Mouse (Mus musculus) splenic B cell, adult 2 months (primary cell): ENCODE measurements around the gene Fam114a1.

ENCODE experiments used
- DNase-seq: peaks from one replicate; pipeline ENCODE4 v3.0.0-alpha.2; 2011; ENCODE audit warnings: low read depth, low spot score
- H3K27me3 ChIP-seq: 2 replicates; pipeline ENCODE4 v1.6.1; 2012; ENCODE audit warnings: mild to moderate bottlenecking, low read length, moderate library complexity, mixed read lengths; ENCODE audit not compliant: control insufficient read depth, poor library complexity, insufficient read depth, severe bottlenecking
- H3K36me3 ChIP-seq: 2 replicates; pipeline ENCODE4 v1.6.1; 2012; ENCODE audit warnings: mild to moderate bottlenecking, low read length, moderate library complexity, mixed read lengths; ENCODE audit not compliant: control insufficient read depth, poor library complexity, insufficient read depth, severe bottlenecking

Fam114a1 gene

DNA sequence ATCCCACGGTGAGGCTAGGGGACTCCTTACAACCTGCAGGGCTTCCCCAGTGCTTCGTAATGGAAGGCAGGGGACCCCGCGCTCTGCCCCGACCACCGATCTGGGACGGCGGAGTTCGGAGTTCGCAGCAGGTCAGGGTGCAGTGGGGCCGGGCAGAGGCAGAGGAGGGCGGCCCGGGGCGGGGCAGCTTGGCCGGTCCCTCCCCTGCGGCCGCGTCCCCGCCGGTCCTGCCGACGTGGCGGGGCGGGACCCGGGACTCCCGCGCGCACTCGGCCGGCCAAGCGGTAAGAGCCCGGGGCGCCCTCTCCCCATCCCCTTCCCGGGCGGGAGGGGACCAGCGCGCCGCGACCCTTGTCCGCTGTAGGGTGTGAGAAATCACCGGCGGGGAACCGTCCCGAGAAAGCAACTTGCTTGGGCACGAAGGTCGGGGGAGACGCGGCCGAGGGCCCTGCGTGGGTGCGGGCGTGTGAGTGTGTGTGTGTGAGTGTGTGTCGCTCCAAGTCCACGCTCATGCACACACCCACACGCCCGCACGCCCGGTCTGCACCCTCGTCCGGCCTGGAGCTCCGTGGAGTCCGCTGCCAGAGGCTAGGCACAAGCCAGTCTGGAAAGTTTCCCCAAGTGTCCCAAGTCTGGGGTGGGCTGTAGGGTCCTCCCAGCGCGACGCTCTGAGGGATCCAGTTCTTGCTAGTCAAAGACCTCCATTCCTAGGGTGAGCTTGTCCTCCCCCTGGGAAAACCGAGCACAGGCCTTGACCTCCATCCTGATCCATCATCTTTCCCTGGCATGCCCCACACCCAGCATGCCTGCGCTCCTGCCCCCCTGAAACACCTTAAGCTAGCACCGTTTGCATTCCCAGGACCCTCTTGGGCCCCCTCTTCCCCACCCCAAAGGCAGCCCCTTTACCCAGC is at the start of gene Fam114a1:
Gene Fam114a1, plus strand, starts transcription at position 211 of the 911 bp plus-strand sequence.
- Histone ChIP-seq H3K36me3 (no peaks in the 10 kb centered on the region), H3K27me3 (no peaks in the 10 kb centered on the region)
- peak; percentile 58 for DNase-seq

DNA sequence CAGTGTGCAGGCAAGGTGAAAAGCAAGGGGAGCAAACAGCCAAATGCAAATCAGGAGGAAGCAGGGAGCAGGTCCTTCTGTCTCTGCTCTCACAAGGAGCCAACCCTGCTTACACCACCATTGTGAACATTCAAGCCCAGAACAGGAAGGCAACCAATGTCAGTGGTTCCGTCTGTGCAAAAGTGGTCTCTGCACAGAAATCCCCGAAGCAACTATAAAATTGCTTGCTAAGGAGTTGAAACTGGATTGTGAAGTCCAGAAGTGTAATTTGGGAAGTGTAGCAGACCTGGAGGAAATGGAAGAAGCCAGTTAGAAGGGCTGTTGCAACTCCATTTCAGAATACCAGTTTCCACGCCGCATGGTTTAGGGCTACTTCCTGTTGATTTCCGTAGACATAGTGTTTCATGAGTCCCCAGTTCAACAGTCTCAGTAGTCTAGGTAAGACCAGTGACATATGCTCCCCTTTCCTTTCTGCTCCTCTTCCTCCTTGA is 46.9 kb upstream of the Fam114a1 start:
- H3K36me3 ChIP-seq, result peaks cover 9% of the 10 kb centered on the region; the same call in 1 of the 2 replicates
- no peaks in the 10 kb centered on the region for H3K27me3 ChIP-seq
- peak; percentile 68 for DNase-seq

DNA sequence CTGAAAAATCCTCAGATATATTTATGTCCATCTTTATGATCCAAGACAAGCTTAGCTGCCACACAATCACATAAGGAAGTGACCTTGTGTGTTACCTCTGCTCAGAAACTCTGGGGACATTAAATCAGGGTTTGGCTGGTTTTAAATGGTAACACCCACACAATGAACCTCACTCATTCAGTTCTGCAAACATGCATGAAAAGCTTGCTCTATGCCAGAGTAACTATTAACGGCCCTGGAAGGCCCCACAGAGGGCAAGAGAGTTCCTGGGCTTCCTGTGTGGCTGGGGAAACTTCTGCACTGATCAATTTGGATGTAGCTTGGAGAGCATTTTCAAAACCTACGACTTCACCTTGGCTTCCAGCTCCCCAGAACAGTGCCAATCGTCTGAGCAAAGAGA is 37.7 kb upstream of the Fam114a1 start:
- DNase-seq, result peak; percentile 29
- Histone ChIP-seq H3K36me3 (peaks cover 3% of the 10 kb centered on the region), H3K27me3 (no peaks in the 10 kb centered on the region)

DNA sequence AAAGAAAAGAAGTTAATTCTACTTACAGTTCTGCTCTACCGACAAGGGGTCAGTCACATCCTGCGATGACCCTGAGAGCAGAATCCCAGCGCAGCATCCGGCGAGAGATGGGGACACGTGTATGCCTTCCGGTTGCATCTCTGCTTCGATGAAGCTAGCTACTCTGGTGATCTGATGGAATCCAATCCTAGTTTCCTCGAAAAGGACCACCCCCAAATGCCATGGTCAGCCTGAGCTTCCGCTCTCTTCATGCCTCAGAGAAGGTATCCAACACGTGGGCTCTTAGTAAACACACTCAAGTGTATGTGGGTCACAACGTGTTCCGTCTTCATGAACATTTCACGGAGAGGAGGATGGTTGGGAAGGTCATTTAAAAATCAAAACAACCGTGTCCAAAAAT is 37.1 kb upstream of the Fam114a1 start:
- DNase-seq, result peak; percentile 16
- no peaks in the 10 kb centered on the region for H3K27me3 ChIP-seq
- peaks cover 3% of the 10 kb centered on the region for H3K36me3 ChIP-seq

DNA sequence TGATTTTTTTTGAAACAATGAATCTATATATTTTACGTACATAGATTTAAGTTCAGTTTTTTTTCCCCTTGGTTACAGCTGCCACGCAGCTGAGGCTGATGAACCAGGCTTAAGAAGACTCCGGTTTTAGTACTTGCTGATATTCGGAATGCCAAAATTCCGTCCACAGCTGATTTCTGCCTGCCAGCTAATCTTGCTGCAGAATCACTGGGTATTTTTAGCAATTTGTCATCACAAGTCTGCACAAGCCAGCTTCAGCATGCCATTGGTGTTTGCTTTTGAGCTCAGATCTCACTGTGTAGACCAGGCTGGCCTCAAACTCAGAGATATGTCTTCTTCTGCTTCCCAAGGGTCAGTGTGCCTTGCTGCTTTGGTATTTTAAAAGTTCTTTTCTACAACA is 18.4 kb upstream of the Fam114a1 start:
- H3K36me3 ChIP-seq, result no peaks in the 10 kb centered on the region
- no peak for DNase-seq
- H3K27me3 ChIP-seq, result no peaks in the 10 kb centered on the region

DNA sequence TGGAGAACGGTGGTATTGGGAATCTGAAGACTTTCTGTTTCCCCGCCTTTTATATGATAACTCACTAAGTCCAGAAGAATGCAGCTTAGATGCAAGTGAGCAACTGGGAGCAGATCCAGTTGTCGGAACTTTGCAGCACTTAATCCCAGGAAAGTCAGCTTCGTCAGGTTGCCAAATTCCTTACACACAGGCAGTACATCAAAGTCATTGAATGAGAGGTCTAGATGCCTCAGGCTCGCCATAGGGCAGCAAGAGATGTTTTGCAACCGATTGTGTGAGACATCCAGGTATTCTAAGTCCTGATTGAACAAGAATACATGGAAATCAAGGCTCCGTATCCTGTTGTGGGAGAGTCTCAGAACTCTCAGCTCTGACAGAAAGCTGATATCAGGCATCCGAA is 14.9 kb upstream of the Fam114a1 start:
- H3K36me3 ChIP-seq, result no peaks in the 10 kb centered on the region
- H3K27me3 ChIP-seq, result no peaks in the 10 kb centered on the region

DNA sequence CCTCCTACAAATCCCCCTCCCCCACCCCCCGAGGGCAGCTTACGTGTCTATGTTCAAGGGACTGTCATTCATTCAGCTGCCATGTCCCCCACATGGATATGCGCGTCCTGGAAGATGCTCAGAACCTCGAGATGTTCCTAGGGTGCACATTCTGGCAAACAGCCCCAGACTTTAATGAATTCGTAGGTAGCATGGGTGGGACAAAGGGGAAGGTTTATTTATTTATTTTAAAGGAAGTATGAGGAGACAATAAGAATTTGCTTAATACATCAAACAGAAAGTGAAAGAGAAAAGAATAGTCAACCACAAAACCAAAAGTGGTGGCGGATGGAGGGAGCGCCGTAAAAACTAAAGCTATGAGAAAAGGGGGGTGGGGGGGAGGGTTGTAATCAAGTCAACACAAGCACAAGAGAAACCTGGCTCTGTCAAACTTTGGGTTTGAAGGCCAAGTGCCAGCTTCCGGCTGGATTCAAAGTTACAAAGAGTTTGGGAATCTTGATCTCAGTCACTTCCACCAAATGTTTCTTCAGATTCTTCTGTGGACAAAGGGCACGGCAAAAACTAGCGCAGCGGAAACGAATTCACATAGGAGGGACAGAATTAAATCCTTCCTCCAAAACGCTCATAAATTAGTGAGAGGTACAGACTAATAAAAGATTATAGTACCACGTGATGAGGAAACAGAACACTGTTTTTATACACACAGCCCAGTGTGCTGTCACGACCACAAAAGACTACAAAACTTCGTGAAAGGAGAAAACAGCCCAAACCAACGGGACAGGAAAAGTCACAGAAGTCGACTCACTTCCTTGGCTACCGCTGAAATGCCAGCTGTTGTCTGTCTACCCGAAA is 10.7 kb upstream of the Fam114a1 start:
- peak; percentile 75 for DNase-seq
- H3K27me3 ChIP-seq, result no peaks in the 10 kb centered on the region
- no peaks in the 10 kb centered on the region for H3K36me3 ChIP-seq

More for the DNA sequence above, 14.9 kb upstream of the Fam114a1 start:
- DNase-seq, result no peak

DNA sequence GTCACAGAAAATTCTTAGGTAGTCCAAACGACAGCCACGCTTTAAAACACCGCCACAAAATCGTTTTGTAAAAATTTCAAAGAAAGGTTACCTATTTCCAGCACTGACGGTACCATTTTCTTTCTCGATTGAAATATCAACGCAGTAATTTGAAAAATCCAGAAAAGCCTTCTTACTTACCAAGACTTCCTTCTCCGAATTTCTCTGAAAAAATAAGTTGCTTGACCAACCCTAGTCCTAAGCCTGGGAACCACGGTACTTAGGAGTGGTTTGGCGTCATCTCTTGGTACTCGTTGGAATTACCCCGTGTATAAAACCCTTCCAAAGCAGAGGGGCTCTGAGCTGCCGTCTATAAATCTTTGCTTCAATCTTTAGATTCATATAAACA is 10.0 kb upstream of the Fam114a1 start, which contains the start of gene Tlr6:
Gene Tlr6, minus strand, starts transcription at position 255 of the 388 bp plus-strand sequence.
- no peaks in the 10 kb centered on the region for H3K36me3 ChIP-seq
- DNase-seq, result peak; percentile 63
- H3K27me3 ChIP-seq, result no peaks in the 10 kb centered on the region

DNA sequence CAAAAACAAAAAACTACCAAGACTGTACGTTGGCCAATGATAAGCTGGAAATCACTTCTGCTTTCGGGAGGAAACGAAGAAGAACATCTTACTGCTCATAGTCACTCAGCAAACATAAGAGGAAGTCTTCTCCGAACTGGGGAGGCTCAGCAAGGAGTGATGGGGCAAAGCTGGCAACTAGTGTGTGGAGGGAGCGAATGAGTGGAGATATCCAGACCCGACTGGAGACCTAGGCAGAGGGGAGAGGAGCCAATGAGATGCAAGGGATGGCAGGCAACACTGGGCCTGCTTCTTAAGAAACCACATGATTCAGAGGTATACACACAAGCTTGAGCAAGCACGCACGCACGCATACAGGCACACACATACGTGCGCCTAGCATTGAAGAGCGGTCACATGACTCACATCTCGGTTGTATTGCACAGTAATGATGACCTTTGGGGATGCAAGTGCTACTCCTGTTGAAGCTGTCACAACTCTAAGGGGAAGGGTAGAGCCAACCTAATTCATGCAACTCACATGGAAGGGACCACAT is 8.9 kb upstream of the Fam114a1 start:
- peak; percentile 89 for DNase-seq
- H3K36me3 ChIP-seq, result no peaks in the 10 kb centered on the region

DNA sequence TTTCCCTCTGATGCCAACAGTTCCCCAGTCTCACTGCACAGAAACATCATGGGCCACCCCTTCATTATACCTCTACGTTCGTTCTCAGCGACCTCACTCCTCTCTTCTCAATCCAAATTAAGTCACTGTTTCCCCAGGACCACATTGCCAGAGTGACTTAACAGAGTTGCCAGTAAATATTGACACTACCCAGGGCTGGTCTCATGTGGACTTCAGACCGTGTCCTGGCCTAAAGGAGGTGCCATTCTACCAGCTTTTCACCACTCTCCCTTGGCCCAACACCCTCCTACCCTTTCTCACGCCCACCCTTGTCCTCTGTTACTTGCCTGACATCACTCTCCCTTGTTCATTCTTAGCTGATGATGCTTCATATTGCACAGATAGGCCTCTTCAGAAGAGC is 6.6 kb upstream of the Fam114a1 start:
- Histone ChIP-seq H3K36me3 (no peaks in the 10 kb centered on the region), H3K27me3 (no peaks in the 10 kb centered on the region)
- no peak for DNase-seq

More for the DNA sequence above, 8.9 kb upstream of the Fam114a1 start:
- H3K27me3 ChIP-seq, result no peaks in the 10 kb centered on the region

DNA sequence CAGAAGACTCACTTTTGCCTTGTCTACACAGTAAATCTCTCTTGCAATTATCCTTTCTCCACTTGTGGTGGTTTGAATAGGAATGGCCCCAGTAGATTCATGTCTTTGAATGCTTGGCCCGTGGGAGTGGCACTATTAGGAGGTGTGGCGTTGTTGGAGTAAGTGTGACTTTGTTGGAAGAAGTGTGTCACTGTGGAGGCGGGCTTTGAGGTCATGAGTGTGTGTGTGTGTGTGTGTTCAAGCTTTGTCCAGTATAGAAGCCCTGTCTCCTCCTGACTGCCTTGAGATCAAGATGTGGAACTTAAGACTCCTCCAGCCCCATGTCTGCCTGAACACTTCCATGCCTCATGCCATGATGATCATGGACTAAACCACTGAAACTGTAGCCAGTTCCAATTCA is 6.1 kb upstream of the Fam114a1 start:
- H3K27me3 ChIP-seq, result no peaks in the 10 kb centered on the region
- no peaks in the 10 kb centered on the region for H3K36me3 ChIP-seq
- no peak for DNase-seq

DNA sequence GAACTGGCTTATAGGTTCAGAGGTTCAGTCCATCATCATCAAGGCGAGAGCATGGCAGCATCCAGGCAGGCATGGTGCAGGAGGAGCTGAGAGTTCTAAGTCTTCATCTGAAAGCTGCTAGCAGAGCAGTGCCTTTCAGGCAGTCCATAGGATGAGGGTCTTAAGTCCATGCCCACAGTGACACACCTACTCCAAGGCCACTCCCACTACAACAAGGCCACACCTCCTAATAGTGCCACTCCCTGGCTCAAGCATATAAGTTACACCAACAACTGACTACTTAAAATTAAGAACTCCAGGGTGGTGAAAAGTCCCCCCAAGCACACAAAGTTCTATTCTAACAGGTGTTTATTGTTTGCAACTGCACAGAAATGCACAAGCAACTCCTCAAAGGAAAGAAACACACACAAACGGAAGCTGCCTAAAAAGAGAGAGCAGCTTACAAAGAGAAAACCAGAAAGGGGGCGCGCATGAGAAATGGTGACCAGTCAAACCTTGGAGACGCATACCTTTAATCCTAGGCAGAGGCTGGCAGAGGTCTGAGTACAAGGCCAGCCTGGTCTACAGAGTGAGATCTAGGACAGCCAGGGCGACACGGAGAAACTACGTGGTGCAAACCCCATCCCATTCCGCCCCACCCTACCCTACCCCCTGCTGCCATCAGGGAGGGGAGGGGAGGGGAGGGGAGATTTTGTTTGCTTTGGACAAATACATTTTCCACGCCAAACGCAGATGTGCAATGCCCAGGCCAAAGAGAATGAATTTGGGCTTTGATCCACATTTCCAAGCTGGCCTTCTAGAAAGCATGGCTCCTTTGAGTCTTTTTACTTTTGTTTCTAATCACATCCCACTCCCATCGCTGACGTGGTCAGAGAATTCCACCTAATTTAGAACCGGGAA is 660 bp upstream of the Fam114a1 start:
- Histone ChIP-seq H3K27me3 (no peaks in the 10 kb centered on the region), H3K36me3 (no peaks in the 10 kb centered on the region)
- DNase-seq, result peak; percentile 47

DNA sequence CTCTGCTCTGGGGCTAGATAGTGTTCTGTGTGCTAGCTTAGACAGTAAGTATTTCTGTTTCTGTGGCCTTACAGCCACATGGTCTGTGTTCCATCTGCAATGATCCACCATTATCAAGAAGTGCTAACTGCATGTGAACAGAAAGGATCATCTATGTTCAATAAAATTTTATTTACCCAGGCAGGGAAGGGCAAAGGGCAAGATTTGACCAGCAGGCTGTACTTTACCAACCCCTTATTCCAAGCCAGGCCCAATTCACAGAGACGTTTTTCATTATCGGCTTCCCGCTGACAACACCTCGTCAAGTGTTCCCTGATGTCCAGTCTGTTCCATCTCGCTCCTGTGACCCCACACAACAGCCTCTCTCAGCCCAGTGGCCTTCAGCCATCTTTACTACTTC is 5.2 kb downstream of the Fam114a1 start:
- no peaks in the 10 kb centered on the region for H3K27me3 ChIP-seq
- no peak for DNase-seq
- no peaks in the 10 kb centered on the region; the same call in 1 of the 2 replicates for H3K36me3 ChIP-seq

DNA sequence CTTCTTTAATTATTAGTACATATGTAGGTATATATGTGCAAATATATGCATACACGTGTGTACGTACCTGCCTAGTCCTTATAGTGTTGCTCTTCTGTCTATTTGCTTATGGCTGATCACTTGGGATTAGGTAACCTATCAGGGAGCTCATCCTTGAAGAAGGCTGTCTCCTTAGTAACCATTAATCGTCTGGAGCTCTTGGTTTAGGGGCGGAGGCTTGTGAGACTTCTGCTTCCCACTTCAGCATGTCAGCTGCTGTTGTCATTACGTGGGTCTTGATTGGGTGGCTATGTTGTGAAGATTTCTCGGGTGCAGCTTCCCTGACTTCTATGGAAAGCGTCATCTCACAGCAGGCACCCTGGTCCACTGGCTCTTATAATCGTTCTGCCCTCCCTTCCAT is 7.3 kb downstream of the Fam114a1 start:
- Histone ChIP-seq H3K27me3 (no peaks in the 10 kb centered on the region), H3K36me3 (no peaks in the 10 kb centered on the region; the same call in 1 of the 2 replicates)
- no peak for DNase-seq
